Mouse (Mus musculus): Measurements from ENCODE around the gene Prph.

Gene Prph

GRCm38 (mm10) chr15:99055040-99055439 is at the start of gene Prph:
Prph (plus strand) TSS chr15:99055174.
- DNase-seq (ENCODE audit: low read depth, low spot score) = no peak

GRCm38 (mm10) chr15:99008801-99009241 is 46.2 kb upstream of the Prph start:
- no peak for DNase-seq (ENCODE audit: low read depth, low spot score)

- DNase-seq (ENCODE audit: low read depth, low spot score) = no peak
Measured at GRCm38 (mm10) chr15:99010896-99011295, 44.1 kb upstream of the Prph start.

- no peak for DNase-seq (ENCODE audit: low read depth, low spot score)
Measured at GRCm38 (mm10) chr15:99011946-99012345, 43.0 kb upstream of the Prph start.

GRCm38 (mm10) chr15:99014496-99015030 is 40.4 kb upstream of the Prph start:
- no peak for DNase-seq (ENCODE audit: low read depth, low spot score)

- no peak for DNase-seq (ENCODE audit: low read depth, low spot score)
Measured at GRCm38 (mm10) chr15:99017355-99017761, 37.6 kb upstream of the Prph start.

GRCm38 (mm10) chr15:99017986-99018385 is 37.0 kb upstream of the Prph start:
- no peak for DNase-seq (ENCODE audit: low read depth, low spot score)

GRCm38 (mm10) chr15:99018630-99019029 is 36.3 kb upstream of the Prph start:
- no peak for DNase-seq (ENCODE audit: low read depth, low spot score)

GRCm38 (mm10) chr15:99019436-99019835 is 35.5 kb upstream of the Prph start:
- DNase-seq (ENCODE audit: low read depth, low spot score) = no peak

- DNase-seq (ENCODE audit: low read depth, low spot score) = no peak
Measured at GRCm38 (mm10) chr15:99020171-99020570, 34.8 kb upstream of the Prph start.

- DNase-seq (ENCODE audit: low read depth, low spot score) = no peak
Measured at GRCm38 (mm10) chr15:99021255-99021654, 33.7 kb upstream of the Prph start.

GRCm38 (mm10) chr15:99024668-99025314 is 30.2 kb upstream of the Prph start:
- no peak for DNase-seq (ENCODE audit: low read depth, low spot score)

- DNase-seq (ENCODE audit: low read depth, low spot score) = no peak
Measured at GRCm38 (mm10) chr15:99025414-99025813, 29.6 kb upstream of the Prph start.

- no peak for DNase-seq (ENCODE audit: low read depth, low spot score)
Measured at GRCm38 (mm10) chr15:99026259-99026658, 28.7 kb upstream of the Prph start.

- DNase-seq (ENCODE audit: low read depth, low spot score) = no peak
Measured at GRCm38 (mm10) chr15:99027116-99027515, 27.9 kb upstream of the Prph start.

- no peak for DNase-seq (ENCODE audit: low read depth, low spot score)
Measured at GRCm38 (mm10) chr15:99028874-99029458, 26.0 kb upstream of the Prph start.

GRCm38 (mm10) chr15:99029619-99030584 is 25.1 kb upstream of the Prph start, which contains the start of gene Tuba1c:
Tuba1c (plus strand) TSS chr15:99029891.
- peak; percentile 88 for DNase-seq (ENCODE audit: low read depth, low spot score)

- DNase-seq (ENCODE audit: low read depth, low spot score) = no peak
Measured at GRCm38 (mm10) chr15:99030585-99031387, 24.2 kb upstream of the Prph start.

GRCm38 (mm10) chr15:99031388-99031675 is 23.6 kb upstream of the Prph start:
- DNase-seq (ENCODE audit: low read depth, low spot score) = no peak

GRCm38 (mm10) chr15:99032041-99032725 is 22.8 kb upstream of the Prph start:
- no peak for DNase-seq (ENCODE audit: low read depth, low spot score)

Data from WW6 (cell line).